Mouse (Mus musculus) adrenal gland, postnatal 14 days (tissue): ENCODE results near the gene Tmsb10. TPM values are rescaled to one million over a fixed set of nuclear protein-coding genes. Genes with fewer than 3 reads are reported as not detected.

Experiments
- DNase-seq: peaks from one replicate; pipeline ENCODE4 v3.0.0; 2021; ENCODE audit warnings: mixed read lengths
- total RNA-seq: library from RNA; stranded (reverse); gene quantifications from 2 replicates; pipeline ENCODE4 v1.2.3, GENCODE M21; 2021

The Tmsb10 gene
- total RNA-seq, 1 experiment from 2014 or later: 355 TPM

- peak; percentile 29 for DNase-seq
These were observed 47.3 kb downstream of the Tmsb10 start for GRCm38 (mm10) chr6:72911261-72911660.

Other genes with a start within 250 kb of the Tmsb10 start
- gene Tcf7l1, start 169.5 kb downstream of the Tmsb10 start, total RNA-seq: 18.2 and 21.4 TPM in 2 replicates
- gene Kcmf1, start 58.8 kb downstream of the Tmsb10 start, total RNA-seq: 86.8 and 97.9 TPM in 2 replicates